Mouse (Mus musculus) embryonic facial prominence, embryonic 11.5 days (tissue): ENCODE measurements at regions not wholly inside any gene's neighbourhood (a gene's known extent, or its start where the extent isn't known, plus 50 kb on each side); places are given as distances from the start of the nearest gene placed in this dataset.

ENCODE experiments used
- ATAC-seq: fragments of 200-750 bp; cut with Nextera tagmentation; replicated peaks from 2 replicates; pipeline ENCODE4 v1.8.0; 2017; ENCODE audit warnings: low read depth; ENCODE audit not compliant: insufficient number of reproducible peaks, low FRiP score, low TSS enrichment
- DNase-seq: peaks from one replicate; pipeline ENCODE4 v3.0.0-alpha.2; 2015; ENCODE audit warnings: low spot score
- H3K27ac ChIP-seq: fragments of 300-500 bp; sonication (generic); replicated peaks from 2 replicates; pipeline ENCODE4 v1.5.1; 2014; ENCODE audit warnings: mild to moderate bottlenecking, low read depth, low read length, control low read depth
- H3K27me3 ChIP-seq: fragments of 300-500 bp; sonication (generic); 2 replicates; pipeline ENCODE4 v1.6.1; 2014; ENCODE audit warnings: mild to moderate bottlenecking, low read length, moderate library complexity, mixed read lengths; ENCODE audit not compliant: control insufficient read depth, insufficient read depth
- H3K36me3 ChIP-seq: fragments of 300-500 bp; sonication (generic); replicated peaks from 2 replicates; pipeline ENCODE4 v1.6.1; 2014; ENCODE audit warnings: low read depth, mild to moderate bottlenecking, low read length, moderate library complexity, mixed read lengths; ENCODE audit not compliant: control insufficient read depth, insufficient read depth
- H3K4me1 ChIP-seq: fragments of 300-500 bp; sonication (generic); 2 replicates; pipeline ENCODE4 v1.6.1; 2014; ENCODE audit warnings: low read length, mixed read lengths; ENCODE audit not compliant: control insufficient read depth, insufficient read depth
- H3K4me2 ChIP-seq: fragments of 300-500 bp; sonication (generic); 2 replicates; pipeline ENCODE4 v1.6.1; 2014; ENCODE audit warnings: low read depth, mild to moderate bottlenecking, control low read depth, low read length, moderate library complexity
- H3K4me3 ChIP-seq: fragments of 300-500 bp; sonication (generic); 2 replicates; pipeline ENCODE4 v1.5.1; 2014; ENCODE audit warnings: low read depth, low read length, control low read depth
- H3K9ac ChIP-seq: fragments of 300-500 bp; sonication (generic); replicated peaks from 2 replicates; pipeline ENCODE4 v1.6.1; 2014; ENCODE audit warnings: mild to moderate bottlenecking, control low read depth, low read length
- H3K9me3 ChIP-seq: fragments of 300-500 bp; sonication (generic); replicated peaks from 2 replicates; pipeline ENCODE4 v1.6.1; 2016; ENCODE audit warnings: mild to moderate bottlenecking, low read length, inconsistent platforms, mixed read lengths; ENCODE audit not compliant: control insufficient read depth
- WGBS: fragments of 180-500 bp; shearing (Covaris S2); extraction: QIAGEN DNeasy Blood & Tissue Kit; methylation state at CpG from one replicate; pipeline ENCODE4 v1.1.7; 2014; 5-methylcytosine and 5-hydroxymethylcytosine counted together

DNA sequence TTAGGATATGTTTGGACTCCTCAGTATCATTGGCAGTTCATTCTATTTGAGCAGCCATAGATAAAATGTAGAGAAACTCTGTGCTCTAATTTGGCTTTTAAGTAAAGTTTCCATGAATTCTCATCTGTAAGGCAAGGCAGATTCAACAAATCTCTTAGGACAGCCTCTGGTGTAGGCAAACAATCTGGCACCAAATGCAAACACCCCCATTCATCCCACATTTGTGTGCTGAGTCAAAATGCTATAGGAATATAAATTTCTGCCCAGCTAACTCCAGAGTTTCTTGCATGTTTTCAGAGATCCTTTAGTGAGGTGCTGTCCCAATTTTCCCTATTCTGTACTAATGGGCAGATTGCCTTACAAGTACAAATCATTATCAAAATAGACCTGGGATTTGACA lies 695.7 kb upstream of the Kif18a start:
- Histone ChIP-seq H3K4me2 (no peak overlapping the region), H3K36me3 (no peaks in the 10 kb centered on the region), H3K27ac (no peak overlapping the region), H3K4me1 (no peaks in the 10 kb centered on the region), H3K27me3 (no peaks in the 10 kb centered on the region), H3K9ac (no peak overlapping the region), H3K4me3 (no peak overlapping the region), H3K9me3 (no peaks in the 10 kb centered on the region)
- no peak for ATAC-seq
- DNase-seq: no peak

DNA sequence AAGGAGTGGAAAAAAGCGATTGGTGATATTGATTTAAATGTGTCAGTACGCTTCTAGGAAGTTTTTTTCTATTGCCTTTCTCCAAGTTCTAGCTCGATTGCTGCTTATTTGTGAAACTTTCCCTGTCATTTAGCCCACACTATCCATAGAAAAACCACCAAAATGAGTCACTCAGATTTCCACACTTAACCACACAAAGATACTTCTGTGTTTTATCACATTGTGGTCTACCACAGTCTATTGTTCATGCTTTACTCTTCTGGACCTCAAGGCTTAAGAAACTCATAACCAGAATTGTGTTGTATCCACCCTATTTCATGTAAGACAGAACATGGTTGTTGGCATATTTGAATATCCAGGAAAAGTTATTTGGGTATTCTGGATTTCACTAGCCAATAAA lies 687.0 kb upstream of the Kif18a start:
- no peak overlapping the region for H3K27ac ChIP-seq
- H3K9ac ChIP-seq: no peak overlapping the region
- H3K36me3 ChIP-seq: no peaks in the 10 kb centered on the region
- H3K27me3 ChIP-seq: no peaks in the 10 kb centered on the region
- no peaks in the 10 kb centered on the region for H3K4me1 ChIP-seq
- ATAC-seq: no peak
- no peak overlapping the region for H3K4me3 ChIP-seq
- whole genome bisulfite sequencing: 91% methylated on average over 3 of the region's 3 CpGs
- H3K9me3 ChIP-seq: no peaks in the 10 kb centered on the region
- no peak overlapping the region for H3K4me2 ChIP-seq
- no peak for DNase-seq

DNA sequence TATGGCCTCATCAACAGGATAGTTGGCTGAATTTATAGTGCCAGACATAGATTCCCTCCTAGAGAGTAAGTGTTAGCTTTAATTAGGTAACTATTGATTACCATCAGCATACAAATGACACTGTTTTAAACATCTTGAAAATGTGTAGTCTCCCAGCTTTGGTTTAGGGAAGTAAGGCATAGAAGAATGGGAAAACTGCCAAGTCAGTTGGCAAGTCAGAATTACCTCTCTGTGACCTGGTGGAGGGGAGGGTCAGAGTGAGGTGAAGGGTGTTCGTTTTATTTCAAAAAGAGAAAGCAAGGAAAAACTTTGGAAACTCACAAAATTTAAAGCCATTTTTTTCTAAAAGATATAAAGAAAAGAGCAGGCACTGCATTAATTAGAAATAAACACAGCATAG lies 680.2 kb upstream of the Kif18a start:
- Histone ChIP-seq H3K27me3 (no peaks in the 10 kb centered on the region), H3K4me3 (no peak overlapping the region), H3K9ac (no peak overlapping the region), H3K36me3 (no peaks in the 10 kb centered on the region), H3K27ac (no peak overlapping the region), H3K4me1 (no peaks in the 10 kb centered on the region), H3K4me2 (no peak overlapping the region), H3K9me3 (no peaks in the 10 kb centered on the region)
- ATAC-seq: no peak
- no peak for DNase-seq
- 45% methylated on average over 1 of the region's 1 CpGs for WGBS

DNA sequence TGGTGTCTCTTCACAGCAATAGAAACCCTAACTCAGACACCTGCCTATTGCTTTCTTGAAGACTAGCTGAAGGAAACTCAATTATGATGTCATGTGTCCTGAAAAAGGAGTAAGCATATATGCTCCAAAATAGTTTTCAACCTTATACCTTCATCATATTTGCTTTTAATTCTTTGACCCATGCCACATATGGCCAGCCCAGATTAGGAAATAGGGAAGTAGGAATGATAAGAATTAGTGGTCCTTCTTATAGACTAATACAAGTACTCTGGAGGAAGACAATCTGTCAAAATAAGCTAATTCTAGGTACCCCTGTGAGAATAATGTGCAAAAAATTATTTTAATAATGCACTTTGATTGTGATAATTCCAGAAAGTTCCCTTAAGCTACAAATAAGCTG lies 661.0 kb upstream of the Kif18a start:
- no peaks in the 10 kb centered on the region for H3K36me3 ChIP-seq
- no peak for DNase-seq
- no peaks in the 10 kb centered on the region for H3K4me1 ChIP-seq
- H3K9me3 ChIP-seq: no peaks in the 10 kb centered on the region
- no peak overlapping the region for H3K4me2 ChIP-seq
- no peak overlapping the region for H3K9ac ChIP-seq
- no peak overlapping the region for H3K4me3 ChIP-seq
- no peaks in the 10 kb centered on the region for H3K27me3 ChIP-seq
- ATAC-seq: no peak
- H3K27ac ChIP-seq: no peak overlapping the region

DNA sequence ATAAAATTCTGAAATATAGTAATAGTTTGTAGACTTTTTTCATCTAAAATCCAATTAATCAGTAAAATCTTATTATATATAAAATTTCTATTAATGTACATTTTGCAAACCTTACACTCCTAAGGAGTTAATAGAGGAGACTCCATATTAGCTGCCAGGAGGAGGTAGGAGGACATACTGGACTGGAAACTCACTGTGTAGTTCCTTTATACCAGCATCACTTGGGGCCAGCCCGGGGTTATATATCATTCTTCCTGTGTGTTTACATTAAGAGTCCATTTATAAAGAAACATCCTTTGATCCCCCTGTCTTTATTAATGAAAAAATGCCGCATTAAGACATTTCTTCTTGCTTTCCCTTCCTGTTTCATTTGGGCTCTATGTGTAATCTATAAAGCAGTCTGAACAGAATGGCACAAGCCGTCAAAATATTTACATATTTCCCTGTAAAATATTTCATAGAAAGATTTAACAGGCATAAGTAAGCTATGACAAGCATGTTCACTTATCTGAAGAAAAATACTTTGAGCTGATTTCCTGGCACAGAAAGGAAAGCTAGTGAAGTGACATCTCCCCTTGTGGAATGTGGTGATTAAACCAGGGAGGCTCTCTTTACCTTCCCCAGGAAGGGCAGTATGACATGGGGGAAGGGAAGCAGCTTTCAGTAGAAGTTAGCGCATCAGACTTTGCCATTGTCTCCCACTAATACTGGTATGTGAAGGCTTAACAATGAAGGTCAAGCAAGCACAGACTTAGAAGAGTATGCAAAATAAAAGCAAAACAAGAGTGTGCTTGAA lies 658.0 kb upstream of the Kif18a start:
- WGBS: 74% methylated on average over 4 of the region's 4 CpGs
- Histone ChIP-seq H3K27me3 (no peaks in the 10 kb centered on the region), H3K9me3 (no peaks in the 10 kb centered on the region), H3K9ac (no peak overlapping the region), H3K4me3 (no peak overlapping the region), H3K4me2 (no peak overlapping the region), H3K27ac (no peak overlapping the region), H3K36me3 (no peaks in the 10 kb centered on the region), H3K4me1 (no peaks in the 10 kb centered on the region)
- ATAC-seq (no peak; the same call in 1 of the 2 replicates), DNase-seq (peak; percentile 3)

DNA sequence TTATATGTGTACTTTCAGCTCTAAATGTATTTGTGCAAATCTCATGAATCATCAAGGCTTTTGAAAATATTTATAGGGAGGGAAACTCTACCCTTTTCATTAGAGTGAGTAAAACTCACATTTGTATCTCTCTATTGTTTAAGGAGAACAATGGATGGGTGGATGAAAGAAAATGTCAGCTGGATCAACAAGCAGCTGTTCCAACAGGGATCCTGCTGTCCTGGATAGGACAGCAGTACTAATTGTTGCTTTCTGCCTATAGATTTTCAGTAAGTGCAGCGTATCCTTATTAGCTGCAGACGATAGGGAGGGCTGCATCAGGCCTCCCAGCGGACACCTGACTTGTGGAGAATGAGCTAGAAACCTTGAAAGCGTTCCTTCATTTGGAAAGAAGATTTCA lies 644.9 kb upstream of the Kif18a start:
- H3K9ac ChIP-seq: no peak overlapping the region
- ATAC-seq (no peak), DNase-seq (no peak)
- H3K4me2 ChIP-seq: no peak overlapping the region
- H3K36me3 ChIP-seq: no peaks in the 10 kb centered on the region
- 77% methylated on average over 4 of the region's 4 CpGs for WGBS
- H3K4me3 ChIP-seq: no peak overlapping the region
- no peaks in the 10 kb centered on the region for H3K4me1 ChIP-seq
- H3K9me3 ChIP-seq: no peaks in the 10 kb centered on the region
- H3K27me3 ChIP-seq: no peaks in the 10 kb centered on the region
- no peak overlapping the region for H3K27ac ChIP-seq

DNA sequence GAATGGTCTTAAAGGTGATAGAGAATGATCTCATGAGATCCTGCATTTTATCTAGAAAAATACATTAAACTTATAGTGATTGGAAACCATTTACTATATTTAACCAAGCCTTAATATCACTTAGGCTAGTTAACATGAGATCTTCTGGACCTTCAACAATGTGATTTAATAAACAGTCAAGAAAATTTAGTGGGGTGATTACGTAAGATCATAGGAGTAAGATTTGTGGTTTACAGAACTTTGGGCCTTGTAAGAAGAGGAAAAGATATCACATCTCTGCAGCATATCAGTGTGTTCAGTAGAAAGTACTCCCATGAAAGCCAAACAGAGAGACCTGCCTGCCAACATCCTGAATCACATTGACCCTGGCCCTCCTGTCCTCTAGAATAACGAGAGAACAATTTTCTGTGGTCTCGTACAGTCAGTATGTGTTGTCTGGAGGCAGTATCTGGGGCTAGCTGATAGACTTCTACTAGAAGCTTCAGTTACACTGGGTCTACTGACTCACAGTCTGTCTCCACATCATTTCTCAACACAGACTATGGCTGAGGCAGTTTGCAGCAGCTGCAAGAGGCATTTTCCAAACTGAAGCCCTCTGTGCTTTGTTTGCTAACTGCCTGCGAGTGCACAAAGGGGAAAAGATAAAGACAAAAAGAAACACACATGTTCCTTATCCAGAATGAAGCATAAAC lies 619.7 kb upstream of the Kif18a start:
- no peak overlapping the region for H3K27ac ChIP-seq
- no peaks in the 10 kb centered on the region for H3K4me1 ChIP-seq
- no peak overlapping the region for H3K4me3 ChIP-seq
- DNase-seq (no peak), ATAC-seq (no peak)
- WGBS: 66% methylated on average over 4 of the region's 4 CpGs
- no peaks in the 10 kb centered on the region for H3K36me3 ChIP-seq
- H3K27me3 ChIP-seq: no peaks in the 10 kb centered on the region
- no peak overlapping the region for H3K9ac ChIP-seq
- no peak overlapping the region for H3K4me2 ChIP-seq
- H3K9me3 ChIP-seq: no peaks in the 10 kb centered on the region

DNA sequence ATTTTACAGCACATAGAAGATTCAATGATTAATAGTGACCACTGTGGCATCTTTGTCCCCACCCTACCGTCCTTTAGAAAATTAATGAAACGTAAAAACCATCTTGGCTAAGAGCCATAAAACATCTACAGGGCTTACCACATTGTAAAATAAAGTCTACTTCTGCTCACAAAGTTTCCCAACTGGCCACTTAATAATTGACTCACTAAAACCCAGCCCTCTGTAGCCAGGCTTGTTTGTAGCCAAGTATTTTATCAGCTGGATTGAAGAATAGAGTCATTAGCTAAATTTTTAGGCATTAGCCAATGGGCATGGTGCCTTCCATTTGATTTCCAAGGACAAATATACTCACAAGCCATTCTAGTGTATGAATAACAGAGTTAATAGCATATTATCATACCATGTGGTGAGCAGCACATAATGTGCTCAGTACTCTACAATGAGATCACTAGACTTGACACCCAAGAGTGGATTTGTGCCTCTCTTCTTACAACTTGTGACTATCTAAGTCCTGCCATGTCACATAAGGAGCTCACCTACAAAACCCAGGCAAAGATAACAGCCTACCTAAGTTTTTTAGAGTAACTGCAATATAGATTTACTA lies 602.7 kb upstream of the Kif18a start:
- H3K4me2 ChIP-seq: no peak overlapping the region
- H3K4me3 ChIP-seq: no peak overlapping the region
- no peak for DNase-seq
- no peaks in the 10 kb centered on the region for H3K27me3 ChIP-seq
- no peaks in the 10 kb centered on the region for H3K4me1 ChIP-seq
- 86% methylated on average over 2 of the region's 2 CpGs for WGBS
- no peak overlapping the region for H3K9ac ChIP-seq
- H3K27ac ChIP-seq: no peak overlapping the region
- ATAC-seq: no peak
- H3K36me3 ChIP-seq: no peaks in the 10 kb centered on the region
- H3K9me3 ChIP-seq: no peaks in the 10 kb centered on the region
